Mouse (Mus musculus) R1 (cell line): Measurements from ENCODE around the gene Plcl2.
"Not testable (repeated sequence)": the region's sequence is repeated elsewhere in the genome, so short reads cannot be mapped to it uniquely, and the experiment has no call there.

Source experiments
- DNase-seq: peaks from one replicate; pipeline ENCODE4 v3.0.0-alpha.2; 2018; ENCODE audit warnings: low read depth, low spot score

Plcl2 gene

DNA sequence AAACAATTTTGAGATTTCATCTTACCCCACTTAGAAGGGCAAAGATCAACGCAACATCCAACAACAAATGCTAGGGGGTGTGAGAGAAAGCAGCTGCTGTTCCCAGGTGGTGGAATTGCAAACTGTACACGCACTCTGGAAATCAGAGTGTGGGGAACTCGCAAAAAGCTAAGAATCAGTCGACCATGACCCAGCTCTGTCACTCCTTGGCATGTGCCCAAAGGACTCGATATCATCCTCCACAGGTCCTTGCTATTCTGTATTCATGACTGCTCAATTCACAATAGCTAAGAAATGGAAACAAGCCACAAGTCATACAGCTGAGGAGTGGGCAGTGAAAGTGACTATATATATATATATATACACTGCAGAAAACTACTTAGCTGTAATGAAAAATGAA lies 162.2 kb downstream of the Plcl2 start:
- DNase-seq: no peak

DNA sequence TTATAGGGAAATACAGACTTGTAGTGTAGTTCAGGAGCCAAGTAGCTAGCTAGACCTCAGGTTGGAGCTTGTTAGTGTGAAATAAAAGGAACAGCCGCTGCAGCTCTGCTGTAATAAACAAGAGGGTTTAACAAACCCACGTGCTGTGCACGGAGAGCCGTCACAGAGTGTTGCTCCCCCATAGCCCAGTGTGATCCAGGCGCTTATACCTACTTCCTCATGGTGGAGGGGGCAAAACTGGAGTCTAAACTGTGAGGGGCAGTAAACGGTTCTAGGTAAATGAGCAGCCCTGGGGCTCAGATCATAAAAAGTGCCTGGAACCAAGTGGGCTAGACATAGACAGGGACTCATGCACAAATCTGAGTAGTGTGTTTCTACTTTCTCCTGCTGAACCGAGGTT lies 165.4 kb downstream of the Plcl2 start:
- no peak for DNase-seq

DNA sequence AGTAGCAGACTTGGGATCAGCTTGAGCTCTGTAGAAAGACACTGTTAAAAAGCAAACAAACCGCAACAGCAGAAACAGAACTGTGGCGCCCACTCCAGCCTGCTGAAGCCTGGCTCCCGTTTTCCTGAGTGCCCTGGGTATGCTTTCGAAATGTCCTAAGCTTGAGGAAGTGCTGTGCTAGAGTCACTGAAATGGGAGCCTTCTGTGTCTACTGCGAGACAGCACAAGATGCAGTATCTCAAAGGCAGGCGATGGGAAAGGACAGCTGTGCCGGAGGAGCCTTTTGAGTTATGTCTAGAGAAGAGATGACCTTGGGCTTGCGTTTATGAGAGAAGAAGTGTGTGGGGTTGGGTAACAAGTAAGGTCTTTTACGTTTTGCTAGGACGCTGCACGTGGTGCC lies 166.0 kb downstream of the Plcl2 start:
- no peak for DNase-seq

DNA sequence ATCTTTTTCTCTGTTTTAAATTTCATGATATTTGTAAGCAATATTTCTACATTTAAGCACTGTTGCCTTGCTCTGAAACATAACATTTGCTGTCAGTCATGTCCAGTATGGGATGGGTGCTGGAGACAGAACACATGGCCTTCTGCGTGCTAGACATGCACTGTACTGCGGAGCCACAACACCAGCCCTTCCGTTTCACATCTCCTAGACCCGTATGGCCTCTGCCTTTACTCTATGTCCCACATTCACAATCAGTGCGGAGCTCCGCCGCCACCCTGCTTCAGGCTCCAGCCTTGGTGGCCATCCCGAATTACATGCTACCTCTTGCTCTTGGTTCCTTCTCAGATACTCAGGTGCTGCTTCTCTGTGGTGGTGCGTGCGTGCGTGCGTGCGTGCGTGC lies 168.1 kb downstream of the Plcl2 start:
- DNase-seq: peak; percentile 22

DNA sequence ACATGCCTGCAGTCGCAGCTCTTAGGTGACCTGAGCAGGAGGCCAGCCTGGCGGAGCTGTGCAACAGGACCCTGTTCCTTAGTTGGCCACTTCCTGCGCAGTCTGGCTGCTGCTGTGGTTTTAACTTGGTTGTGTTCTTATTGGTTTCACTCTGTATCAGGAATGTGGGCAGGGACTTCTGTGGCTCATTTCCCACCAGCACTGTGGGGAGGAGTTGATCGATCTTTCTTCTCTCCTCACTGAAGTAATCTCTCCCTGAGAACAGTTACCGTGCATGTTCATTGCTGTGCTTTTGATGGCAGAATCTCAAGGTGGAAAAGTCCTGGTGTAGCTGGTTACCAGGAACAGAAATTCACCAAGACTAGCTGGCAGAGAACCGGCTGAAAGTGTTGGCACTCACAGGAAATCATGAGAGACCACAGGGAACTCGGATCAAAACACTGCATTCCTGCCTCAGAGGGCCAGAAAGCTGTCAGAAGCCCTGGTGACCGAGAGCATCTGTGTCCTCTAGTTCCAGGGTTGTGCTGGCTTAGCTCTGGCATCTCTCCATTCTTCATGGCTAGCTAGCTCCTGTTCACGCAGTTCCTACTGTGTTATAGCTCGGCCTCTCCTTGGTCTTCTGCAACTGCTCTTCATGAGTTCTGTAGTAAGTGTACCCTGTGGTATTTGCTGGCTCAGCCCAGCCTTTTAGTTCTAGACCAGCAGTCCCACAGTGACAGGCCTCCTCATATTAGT lies 168.9 kb downstream of the Plcl2 start:
- DNase-seq: peak; percentile 38

DNA sequence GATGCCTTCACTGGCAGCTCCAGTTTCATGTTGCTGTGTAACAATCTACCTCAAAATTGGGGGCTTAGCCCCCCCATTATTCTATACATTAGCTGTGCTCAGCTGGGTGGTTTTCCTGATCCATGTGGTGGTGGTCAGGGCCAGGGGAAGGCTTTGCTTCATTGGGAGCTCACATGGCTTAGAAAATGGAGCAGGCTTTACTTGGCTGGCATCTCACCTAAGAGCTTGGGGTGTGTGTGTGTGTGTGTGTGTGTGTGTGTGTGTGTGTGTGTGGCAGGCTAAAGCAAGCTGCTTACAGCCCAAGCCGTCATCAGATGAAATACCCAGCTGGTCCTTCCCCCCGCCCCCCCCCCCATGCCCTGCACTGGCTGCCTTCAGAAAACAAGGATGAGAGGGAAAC lies 169.5 kb downstream of the Plcl2 start:
- DNase-seq: no peak

DNA sequence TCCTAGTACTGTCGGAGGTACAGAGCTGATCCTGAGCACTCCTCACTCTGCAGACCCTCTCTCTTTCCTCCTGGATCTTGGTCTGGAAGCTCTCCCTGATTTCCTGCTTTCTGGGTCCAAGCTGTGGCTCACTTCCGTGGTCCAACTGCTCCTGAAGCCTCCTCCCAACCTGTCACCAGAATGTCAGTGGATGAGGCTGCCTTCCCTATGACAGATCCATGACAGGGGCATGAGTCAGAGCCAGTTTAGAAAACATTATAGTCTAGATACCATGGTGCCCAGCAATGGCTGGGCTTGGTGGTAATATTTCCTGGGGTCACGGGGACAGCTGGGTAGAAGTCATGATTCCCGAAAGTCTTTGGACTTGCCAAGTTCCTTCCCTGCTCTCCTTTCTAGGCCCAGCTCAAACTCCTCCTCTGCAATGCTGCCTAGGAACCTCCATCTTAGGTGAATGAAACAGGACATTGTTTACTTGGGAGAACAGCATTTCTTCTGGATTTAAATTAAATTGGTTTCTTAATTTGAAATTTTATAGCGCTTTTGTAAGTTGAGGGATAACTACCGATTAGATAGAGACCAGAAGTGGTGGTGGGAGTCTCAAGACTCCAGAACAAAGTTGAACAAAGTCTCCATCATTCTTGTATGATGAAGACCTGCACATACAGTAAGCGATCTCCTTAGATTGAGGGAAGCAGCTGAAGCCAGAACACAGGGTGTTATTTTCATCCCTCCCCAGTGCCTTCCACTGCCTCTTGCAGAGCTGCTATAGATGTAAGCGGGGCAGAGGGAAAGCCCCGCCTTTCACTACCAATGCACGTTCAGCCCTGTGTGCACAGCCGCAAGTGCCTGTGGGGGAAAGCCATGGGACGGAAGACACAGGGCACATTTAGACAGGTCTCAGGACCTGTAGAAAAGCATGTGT lies 170.7 kb downstream of the Plcl2 start:
- DNase-seq: no peak

DNA sequence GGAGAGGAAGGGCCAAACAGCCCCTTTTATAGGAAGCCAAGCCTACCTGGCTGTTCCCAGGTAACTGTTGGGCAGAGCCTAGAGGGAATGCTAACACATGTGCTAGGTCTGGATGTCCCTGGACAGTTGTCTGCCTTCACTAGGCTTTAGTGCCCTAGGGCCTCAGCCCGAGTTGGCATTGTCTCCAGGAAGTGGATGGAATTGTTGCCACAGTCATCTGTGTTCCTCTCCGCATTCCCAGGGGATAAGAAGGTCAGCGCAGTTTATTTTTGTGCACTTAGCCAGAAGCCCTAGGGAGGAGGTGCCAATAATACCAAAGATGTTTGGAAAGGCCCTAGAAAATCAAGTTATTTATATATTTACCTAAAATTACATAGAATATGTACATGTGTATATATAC lies 173.5 kb downstream of the Plcl2 start:
- no peak for DNase-seq

DNA sequence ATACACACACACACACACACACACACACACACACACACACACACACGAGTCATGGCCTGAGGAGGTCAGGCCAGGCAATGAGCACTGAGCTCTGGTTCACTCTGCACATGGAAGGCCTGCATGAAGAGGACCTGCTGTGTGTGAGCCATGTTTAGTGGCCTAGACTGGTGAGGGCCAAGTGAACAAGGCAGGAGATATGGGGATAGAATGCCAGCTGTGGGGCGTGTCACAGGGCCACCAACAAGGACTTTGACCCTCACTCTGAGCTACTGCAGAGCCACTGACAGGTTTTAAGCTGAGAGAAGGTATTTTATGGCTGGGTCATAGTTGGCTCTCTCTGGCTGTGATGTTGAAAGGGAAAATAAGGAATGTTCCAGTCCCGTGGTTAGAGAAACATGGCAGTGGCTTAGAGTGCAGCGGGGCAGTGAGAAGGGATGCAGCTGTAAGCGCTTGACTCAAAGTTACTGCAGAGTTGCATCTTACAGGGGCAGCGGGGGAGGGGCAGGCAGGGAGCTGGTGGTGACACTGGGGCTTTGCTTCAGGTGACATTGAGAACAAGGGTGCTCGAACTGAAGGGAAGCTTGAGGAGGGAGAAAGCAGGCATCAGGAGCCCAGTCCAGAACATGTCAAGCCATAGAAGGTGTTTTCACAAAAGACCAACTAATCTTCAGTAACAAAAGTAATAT lies 175.9 kb downstream of the Plcl2 start:
- DNase-seq: no peak

DNA sequence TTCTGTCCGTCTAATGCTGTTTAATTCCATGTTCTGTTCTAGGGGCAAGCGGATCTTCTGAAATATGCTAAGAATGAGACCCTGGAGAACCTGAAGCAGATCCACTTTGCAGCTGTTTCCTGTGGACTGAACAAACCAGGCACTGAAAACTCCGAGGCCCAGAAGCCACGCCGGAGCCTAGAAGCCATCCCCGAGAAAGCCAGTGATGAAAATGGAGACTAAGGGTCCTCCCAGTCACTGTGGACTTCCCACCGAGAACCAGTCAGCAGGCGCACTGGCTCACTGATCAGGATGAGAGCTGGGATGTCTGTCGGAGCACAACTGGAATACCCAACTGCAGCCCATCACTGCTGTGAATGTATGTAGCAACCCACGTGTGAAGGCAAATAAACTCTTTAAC lies 178.5 kb downstream of the Plcl2 start:
- DNase-seq: no peak

DNA sequence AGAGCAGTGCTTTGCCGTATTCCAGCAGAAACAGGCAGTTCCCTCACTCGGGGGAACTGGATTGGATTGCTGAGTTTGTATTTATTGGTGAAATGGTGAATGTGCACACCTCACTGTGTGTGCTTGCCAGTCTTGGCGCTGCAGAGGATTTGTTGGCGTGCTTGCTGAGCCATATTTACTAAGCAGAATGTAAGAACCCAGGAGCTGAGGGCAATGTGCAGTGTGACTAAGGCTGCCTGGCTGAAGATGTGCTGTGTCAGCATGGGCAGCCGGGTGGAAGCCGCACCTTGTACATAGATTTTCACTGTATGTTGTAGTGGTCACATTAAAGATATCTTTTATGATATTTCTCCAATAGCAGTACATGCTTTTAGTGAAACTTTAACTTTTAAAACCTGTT lies 178.9 kb downstream of the Plcl2 start:
- DNase-seq: no peak

DNA sequence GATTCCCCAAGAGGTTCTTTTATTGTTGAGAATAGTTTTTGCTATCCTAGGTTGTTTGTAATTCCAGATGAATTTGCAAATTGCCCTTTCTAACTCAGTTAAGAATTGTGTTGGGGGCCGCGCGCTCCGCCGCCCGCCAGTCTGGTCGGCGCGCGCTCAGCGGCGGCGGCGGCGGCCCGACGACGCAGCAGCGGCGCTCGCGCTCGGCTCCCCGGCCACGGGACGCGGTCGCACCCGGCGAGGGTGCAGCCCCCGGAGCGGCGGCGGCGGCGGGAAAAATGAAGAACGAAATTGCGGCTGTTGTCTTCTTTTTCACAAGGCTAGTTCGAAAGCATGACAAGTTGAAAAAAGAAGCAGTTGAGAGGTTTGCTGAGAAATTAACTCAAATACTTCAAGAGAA lies 189.2 kb downstream of the Plcl2 start:
- not testable (repeated sequence) for DNase-seq

DNA sequence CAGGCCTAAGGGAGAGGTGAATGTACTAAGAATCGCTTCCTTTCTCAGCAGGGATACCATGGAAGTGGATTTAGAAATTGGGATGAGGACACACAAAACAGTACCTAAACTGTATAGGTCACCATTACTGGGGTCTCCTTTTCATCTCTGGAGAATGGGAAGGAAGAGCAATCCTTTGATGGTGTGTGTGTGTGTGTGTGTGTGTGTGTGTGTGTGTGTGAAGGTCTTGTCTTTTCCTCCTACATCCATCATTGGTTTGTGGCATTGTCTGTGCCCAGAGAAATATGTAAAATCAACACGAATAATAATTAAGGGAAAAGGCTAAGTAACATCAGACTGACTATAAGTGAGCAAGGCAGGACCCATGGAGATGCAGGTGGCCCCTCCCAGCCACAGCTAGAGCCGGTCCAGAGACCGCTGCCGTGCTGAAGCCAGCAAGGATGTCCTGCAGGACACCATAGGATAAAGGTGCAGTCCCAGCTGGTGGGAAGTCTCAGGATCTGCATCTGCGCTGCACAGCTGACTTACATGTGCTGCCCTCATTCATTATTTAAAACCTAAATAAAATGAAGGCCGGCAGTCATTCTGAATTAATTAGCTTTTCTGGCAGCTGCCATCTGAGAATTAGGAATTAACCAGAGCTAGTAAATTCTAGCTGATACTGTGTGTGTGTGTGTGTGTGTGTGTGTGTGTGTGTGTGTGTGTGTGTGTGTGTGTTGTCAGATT lies 201.5 kb downstream of the Plcl2 start:
- no peak for DNase-seq

DNA sequence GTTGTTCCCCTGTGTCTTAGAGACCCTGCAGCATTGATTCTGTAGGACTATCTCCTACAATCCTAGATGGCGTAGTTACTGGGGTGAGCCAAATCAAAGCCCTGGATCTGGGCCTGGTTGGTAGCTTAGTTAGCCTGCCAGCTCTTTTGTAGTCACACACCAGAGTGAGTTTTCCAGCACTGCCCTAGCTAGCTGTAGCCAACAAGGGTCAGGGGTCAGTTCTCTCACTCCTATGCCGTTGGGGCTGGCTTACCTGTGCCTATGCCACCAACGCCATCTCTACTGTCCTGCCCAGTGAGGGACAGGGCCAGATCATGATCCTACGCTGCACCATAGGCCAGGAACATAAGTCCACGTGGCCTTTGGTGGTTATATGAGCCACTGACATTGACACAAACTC lies 208.4 kb downstream of the Plcl2 start:
- no peak for DNase-seq

DNA sequence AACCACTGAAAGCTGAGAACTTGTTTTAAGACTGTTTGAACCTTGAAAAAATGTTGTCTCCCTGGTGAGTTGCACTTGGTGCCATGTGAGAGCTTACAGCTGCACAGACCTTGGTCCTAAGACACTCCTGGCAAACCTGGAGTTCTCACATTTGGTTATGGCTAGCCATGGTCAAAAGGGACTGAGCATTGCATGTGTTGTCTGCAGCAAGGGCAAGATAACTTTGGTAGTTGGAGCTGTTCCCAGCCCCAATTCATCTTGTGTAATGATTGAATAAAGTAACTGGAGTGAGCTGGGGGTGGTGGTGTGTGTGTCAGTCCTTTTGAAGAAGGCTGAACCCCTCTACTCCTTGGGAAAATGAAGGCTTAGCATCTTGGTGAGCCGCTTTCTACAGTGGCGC lies 215.2 kb downstream of the Plcl2 start:
- DNase-seq: no peak

DNA sequence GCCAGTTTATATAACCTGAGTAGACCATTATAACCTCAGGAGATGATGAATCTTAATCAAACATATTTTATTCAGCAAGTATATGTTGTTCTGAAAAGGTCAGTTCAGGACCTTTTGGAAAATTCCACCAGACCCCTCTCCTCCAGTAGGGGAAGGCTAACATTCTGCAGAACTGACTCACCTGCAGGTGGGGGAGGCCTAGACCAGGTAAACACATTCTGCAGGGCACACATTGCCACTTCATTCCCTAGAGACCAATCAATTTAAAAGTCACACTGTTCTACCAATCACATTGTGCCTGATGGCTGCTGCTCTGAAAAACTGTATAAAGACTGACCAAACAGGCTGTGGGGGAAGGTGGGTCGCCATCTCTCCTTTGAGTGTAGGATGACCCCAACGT lies 217.1 kb downstream of the Plcl2 start:
- no peak for DNase-seq

DNA sequence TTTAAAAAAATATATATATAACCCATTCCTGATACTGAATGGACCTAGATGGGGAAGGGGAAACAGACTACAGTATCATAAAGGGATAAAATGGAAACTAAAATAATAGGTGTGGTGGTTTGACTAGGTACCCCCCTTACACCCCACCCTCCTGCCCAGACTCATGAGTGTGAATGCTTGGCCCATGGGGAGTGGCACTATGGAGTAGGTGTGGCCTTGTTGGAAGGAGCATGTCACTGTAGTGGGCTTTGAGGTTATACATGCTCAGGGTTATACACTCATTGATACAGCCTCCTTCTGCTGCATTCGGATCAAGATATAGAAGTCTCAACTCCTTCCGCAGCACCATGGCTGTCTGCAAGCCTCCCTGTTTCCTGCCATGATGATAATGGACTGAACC lies 219.8 kb downstream of the Plcl2 start:
- DNase-seq: no peak

DNA sequence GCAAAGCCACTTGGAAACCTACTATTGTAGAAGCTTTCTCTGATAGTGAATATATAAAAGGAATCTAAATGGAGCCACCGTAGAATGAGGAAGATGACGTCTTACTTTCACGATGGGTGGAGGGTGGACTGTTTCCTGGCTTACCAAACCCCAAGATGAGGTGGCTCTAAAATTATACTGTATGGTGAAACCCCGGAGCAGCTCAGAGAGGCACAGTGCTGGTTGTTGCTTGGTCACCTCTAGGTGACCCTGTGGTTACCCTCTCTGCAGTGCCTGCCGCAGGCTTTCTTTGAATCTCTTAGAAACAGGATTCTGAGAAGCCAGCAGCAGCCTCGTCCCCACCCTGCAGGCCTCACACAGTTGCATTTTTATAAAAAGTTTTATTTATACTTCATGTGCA lies 220.4 kb downstream of the Plcl2 start:
- DNase-seq: no peak

DNA sequence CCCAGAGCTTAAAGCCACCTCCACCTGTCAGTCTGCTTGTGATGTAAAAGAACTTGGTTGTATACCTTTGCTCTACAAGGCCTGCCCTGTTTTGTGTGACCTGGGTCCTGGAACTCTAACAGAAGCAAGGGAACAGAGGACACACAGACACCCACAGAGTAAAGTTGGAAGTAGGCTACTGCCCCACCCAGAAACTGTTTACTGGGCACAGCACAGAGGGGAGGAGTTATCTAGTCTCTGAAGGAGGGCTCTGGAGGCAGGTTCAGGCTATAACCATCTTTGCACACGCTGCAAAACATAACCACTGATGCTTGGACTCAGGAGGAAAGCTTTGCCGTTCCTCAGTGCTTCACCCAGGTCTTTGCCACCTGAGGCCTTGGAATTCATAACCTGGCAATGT lies 221.7 kb downstream of the Plcl2 start:
- no peak for DNase-seq

DNA sequence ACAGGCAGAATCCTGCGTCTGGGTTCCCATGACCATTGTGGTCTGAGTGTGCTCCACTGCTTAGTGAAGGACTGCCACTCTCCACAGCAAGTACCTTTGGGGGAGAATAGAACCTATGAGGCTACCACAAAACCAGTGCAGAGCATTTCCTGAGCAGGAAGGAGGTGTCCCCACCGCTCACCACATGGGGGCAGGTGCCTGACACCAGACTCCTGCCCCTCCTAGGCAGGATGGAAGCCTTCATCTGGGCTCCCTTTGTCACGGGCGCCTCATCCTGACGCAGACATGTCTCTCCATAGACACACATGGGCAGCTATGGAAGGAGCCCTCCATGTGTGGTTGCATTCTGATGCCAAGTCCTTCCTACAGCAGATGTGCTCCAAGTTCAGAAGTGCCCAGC lies 222.7 kb downstream of the Plcl2 start:
- DNase-seq: no peak

DNA sequence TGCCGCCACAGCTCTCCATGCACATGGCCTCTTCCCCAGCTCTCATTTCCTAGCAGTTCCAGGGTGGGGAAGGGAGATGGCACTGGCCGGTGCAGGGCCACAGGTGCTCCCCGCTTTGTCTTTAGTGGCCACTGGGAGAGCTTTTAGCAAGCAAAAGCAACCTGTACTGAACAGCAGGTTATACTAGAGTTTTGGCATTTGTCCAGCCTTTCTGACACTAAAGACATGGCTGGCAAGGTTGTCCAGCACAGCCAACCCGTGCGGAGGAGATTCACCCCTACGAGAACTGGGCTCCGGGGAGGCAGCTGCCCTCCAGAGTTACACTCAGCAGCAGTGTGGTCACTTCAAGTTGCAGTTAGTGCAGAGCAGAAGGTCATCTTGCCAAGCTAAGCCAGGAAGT lies 224.2 kb downstream of the Plcl2 start:
- DNase-seq: no peak

DNA sequence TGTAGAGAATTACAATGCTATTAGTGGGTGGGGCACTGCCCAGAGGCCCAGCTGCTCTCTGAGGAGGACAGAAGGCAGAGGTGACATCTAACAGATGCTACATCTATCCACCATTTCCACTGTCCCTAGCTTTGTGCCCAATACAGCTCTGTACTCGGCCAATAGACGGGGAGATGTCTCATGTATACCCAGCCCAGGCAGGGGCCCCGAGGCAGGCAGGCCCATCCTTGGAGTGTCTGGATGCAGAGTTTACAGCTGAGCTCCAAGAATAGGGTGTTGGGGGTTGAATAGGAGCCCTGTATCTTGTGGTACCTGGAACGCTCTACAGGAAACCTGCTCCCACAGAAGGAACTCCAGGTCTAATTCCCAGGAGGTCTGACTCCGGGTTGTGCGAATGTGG lies 225.6 kb downstream of the Plcl2 start:
- no peak for DNase-seq
